Mouse (Mus musculus): ENCODE data around the gene Mccc1. TPM values are rescaled to one million over a fixed set of nuclear protein-coding genes. Genes with fewer than 3 reads are reported as not detected.

Gene Mccc1
- polyA plus RNA-seq, 1 experiment from 2014 or later = 47.5 TPM

Other genes starting within 250 kb of the Mccc1 start
- gene Atp11b, start 246.6 kb downstream of the Mccc1 start, polyA plus RNA-seq (2015; fragmentation: Nextera tagmentation; extraction: Ambion mirVana) = 19.6 and 21.2 TPM in 2 replicates
- 69.9 and 75.0 TPM in 2 replicates for gene Dcun1d1, start 63.2 kb downstream of the Mccc1 start, polyA plus RNA-seq (2015; fragmentation: Nextera tagmentation; extraction: Ambion mirVana)
- gene Ccdc144b, start 52.9 kb upstream of the Mccc1 start, polyA plus RNA-seq (2015; fragmentation: Nextera tagmentation; extraction: Ambion mirVana) = 0.07 TPM in 1 of 2 replicates, not detected in the other
- 70.7 and 74.0 TPM in 2 replicates for gene Acad9, start 65.3 kb upstream of the Mccc1 start, polyA plus RNA-seq (2015; fragmentation: Nextera tagmentation; extraction: Ambion mirVana)
- 4.1 and 4.8 TPM in 2 replicates for gene D3Ertd254e, start 150.3 kb upstream of the Mccc1 start, polyA plus RNA-seq (2015; fragmentation: Nextera tagmentation; extraction: Ambion mirVana)
- gene Qrfpr, start 221.6 kb upstream of the Mccc1 start, polyA plus RNA-seq (2015; fragmentation: Nextera tagmentation; extraction: Ambion mirVana) = 0.08 TPM in 1 of 2 replicates, not detected in the other

All from heart, embryonic 13.5 days (tissue).